Mouse (Mus musculus) MEL-GATA-1-ER (cell line): ENCODE data around the gene Rpl38.

Experiments used
- DNase-seq: peaks from one replicate; pipeline ENCODE4 v3.0.0-alpha.2; 2012; ENCODE audit warnings: low read depth; ENCODE audit errors: extremely low read depth

The Rpl38 gene

GRCm38 (mm10) chr11:114668301-114668710 is at the start of gene Rpl38:
Gene Rpl38, plus strand, starts transcription at chr11:114668524.
- peak; percentile 87 for DNase-seq

DNA sequence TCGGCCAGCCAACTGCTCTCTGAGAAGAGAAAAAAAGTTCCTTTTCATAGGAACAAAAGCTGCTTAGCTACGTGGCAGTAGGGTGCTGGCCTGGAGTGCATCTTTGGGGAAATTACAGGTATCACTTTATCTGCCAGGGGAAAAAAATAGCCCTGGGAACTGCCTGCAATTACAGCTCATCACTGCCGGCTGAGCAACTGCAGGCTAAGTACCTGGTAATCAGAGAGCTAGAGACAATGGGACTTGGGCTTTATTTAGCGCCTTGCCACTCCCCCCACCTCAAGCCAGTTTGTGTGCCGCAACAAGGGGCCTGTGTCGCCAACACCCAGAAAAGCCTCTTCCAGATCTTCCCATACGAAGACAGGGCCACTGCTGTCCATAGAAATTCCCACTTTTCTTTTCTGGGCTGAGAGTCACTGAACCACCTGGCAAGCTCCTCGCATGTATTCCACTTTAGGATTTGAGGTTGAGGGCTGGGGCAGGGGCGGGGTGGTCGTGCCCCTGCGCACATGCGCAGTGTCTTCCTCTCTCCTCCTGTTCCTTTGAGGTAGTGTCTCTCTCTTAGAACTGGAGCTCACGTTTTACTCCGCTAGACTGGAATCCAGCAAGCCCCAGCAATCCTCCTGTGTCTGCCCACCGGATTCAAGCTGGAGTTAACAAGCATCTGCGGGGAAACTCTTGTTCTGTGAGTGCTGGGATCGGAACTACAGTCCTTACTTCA is 49.5 kb upstream of the Rpl38 start:
- no peak for DNase-seq

GRCm38 (mm10) chr11:114626071-114626690 is 42.1 kb upstream of the Rpl38 start:
- DNase-seq: no peak

DNA sequence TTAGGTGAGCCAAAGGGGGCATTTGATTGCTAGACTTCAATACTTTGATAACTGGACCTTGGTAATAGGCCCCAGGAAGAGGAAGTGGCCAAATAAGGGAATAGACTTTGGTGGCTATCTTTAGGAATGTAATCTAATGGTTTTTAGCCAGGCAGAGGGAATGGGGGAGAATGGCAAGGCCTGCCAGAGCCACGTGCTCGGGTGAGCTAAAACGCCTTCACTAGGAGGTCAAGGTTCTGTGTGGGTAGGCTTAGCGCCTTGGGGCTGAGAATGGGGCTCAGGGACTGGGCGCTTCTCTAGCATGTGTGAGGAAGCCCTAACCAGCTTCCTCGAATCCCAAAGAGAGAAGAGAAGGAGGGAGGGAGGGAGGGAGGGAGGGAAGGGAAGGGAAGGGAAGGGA is 41.3 kb upstream of the Rpl38 start:
- DNase-seq: no peak

GRCm38 (mm10) chr11:114628032-114628431 is 40.3 kb upstream of the Rpl38 start:
- no peak for DNase-seq

DNA sequence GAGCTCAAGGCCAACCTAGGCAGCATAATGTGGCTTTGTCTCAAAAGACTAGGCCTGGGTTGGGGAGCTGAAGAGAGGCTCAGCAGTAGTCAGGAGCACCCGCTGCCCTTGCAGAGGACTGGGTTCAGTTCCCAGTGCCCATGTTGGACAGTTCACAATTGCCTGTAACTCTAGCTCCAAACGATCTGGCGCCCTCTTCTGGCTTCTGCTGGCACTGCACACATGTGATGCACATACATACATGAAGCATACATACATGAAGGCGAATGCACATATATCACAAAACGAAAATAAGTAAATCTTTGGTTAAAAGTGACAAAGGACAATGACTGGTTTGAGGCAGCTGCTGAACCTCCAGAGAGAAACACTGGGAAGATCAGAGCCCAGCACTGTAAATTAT is 38.3 kb upstream of the Rpl38 start:
- DNase-seq: no peak

DNA sequence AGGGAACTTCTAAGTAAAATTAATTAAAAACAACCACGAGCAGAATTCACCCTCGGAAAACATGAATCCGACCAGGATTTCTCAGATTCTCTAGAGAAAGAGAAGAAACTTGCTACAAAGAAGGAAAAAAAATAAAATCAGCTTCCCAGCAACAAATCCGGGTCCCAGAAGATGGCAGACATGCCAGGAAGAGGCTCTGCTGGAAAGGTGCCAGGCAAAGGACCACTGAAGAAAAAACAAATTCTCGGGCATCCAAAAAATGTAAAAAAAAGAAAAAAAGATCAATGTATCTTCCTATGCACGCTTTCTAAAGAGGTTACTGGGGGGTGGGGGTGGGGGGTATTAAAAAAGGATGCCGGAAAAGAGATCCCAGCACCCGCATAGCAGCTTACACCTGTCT is 36.1 kb upstream of the Rpl38 start:
- no peak for DNase-seq

DNA sequence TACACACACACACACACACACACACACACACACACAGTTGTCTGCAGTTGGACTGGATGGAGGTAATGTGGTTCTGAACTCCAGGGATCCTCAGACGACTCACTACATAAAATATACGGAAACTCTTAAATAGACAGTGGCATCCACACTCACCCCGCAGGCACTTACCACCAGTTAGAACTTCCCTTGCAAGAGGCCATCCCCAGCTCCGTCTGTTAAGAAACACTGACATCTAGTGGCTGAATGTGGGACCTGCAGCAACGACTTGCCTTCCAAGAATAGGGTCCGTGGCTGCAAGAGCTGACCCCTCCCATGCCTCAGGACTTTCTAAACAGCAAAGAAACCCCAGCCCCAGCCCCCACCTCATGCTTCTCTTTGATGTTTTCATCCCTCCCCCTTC is 32.0 kb upstream of the Rpl38 start:
- DNase-seq: peak; percentile 47

- DNase-seq: no peak
These were observed 31.4 kb upstream of the Rpl38 start for GRCm38 (mm10) chr11:114636727-114637505.

DNA sequence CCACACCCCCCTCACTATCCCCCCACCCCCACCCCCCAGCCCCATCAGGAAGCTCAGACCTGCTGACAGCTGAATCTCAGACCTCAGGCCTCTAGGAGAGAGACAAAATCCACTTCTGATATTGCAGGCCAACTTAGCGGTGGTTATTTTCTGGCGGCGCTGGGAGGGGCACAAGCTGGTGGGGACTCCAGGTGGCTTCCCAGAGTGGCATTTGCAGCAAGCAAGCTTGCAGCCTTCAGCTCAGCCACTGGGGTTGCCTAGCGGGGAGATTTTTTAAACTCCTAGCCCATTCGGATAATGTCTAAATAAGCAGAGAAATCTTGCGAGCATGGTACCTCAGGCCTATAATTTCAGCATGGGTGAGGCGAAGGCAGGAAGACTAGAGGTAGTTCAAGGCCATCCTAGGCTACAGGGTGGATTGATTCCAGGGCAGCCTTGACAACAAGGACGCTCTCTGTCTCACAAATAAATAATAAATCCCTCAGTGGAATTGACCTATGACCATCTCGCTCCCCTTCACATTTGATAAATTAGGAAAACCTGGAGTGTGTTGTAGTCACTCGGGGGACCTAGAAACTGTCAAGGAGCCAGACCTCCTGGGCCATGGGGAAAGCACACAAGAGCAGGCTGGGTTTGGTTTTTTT is 29.6 kb upstream of the Rpl38 start:
- no peak for DNase-seq

GRCm38 (mm10) chr11:114639681-114640103 is 28.6 kb upstream of the Rpl38 start:
- DNase-seq: no peak

GRCm38 (mm10) chr11:114640658-114641057 is 27.7 kb upstream of the Rpl38 start:
- no peak for DNase-seq

- DNase-seq: no peak
These were observed 27.2 kb upstream of the Rpl38 start for GRCm38 (mm10) chr11:114641136-114641535.

DNA sequence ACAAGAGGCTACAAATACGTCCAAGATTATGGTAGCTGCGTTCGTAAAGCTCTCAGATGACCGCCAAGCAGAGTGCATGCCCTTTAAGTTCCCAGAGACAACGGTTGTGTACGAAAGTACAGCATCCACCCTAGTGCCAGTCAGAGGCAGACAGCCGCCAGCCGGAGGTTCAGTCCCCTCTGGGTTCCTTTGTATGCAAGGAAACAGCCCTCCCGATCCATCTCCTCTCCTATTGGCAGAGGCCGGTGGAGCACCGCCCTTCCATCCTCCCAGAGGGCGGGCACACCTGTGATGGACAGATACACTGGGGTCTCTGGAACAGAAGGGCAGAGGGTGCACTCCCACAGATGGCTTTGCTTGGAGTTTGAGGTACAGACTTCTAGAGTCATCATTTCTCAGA is 26.1 kb upstream of the Rpl38 start:
- DNase-seq: no peak

GRCm38 (mm10) chr11:114642926-114643325 is 25.4 kb upstream of the Rpl38 start:
- no peak for DNase-seq

- DNase-seq: no peak
These were observed 24.2 kb upstream of the Rpl38 start for GRCm38 (mm10) chr11:114644122-114644521.

DNA sequence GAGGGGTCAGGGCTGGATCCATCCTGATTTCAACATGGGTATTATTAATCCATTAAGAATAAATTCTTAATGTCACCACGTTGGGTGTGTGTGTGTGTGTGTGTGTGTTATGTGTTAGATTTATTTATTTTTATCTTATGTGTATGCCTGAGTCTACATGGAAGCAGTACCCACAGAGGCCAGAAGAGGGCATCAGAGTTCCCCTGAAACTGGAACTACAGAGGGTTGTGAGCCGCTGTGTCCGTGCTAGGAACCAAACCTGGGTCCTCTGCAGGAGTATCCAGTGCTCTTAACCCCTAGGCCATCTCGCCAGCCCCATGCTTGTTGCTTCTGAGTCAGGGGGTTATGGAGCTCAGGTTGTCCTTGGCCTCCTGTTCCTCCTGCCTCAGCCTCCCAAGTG is 18.8 kb upstream of the Rpl38 start:
- no peak for DNase-seq

DNA sequence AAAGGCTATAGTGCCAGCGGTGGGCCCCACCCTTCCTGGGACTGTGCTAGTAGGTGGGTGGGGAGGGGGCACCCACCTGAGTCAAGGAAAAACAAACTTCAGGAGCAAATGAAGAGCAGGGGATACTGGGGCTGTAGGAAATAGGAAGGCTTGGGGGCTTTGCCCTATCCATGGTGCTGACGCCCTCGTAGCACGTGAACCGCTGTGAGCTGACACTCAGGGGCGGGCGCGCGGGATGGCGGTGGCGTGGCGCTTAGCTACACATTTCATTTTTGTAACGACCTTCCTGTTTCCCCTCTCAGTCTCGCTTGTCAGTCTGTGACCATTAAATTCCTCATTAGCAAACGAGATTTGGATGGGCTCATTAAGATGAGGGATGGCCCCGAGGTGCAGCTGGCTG is 15.8 kb upstream of the Rpl38 start:
- no peak for DNase-seq

GRCm38 (mm10) chr11:114653664-114654063 is 14.7 kb upstream of the Rpl38 start:
- DNase-seq: no peak

GRCm38 (mm10) chr11:114654552-114654951 is 13.8 kb upstream of the Rpl38 start:
- DNase-seq: no peak

DNA sequence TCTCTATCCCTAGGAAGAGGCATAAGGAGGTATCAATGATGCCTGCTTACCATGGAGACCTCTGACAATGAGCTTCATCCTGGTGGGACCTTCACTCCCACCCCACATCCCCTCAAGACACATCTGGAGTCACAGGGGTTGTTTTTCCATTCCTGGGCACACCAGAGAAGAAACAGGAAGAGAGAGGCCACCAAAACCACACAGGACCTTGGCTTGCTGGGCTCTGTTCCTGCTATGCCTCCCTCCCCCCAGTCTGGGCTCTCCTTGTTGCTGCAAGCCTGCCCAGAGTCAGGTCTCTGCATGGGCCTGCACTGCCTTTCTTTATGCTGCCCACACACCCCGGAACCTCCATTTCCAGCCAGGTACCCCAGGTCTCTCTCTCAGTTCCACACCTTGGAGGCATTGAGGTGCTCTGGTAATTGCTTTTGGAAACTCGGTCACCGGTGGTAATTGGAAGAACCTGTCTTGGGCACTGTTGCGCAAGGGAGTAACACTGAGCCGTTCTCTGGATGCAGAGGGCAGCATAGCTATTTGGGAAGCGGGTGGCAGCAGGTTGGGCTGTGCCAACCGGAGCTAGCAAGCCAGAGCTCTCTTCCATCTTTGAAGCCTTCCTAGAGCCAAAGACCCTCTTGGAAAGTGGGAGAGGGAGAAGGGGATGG is 12.8 kb upstream of the Rpl38 start:
- no peak for DNase-seq
